Mouse (Mus musculus) ES-E14 (cell line): ENCODE measurements around the gene Actn1.

Source experiments
- CHD2 ChIP-seq: IDR thresholded peaks from 2 replicates; pipeline ENCODE4 v1.6.1; 2014; ENCODE audit warnings: mild to moderate bottlenecking, low read depth, low read length, inconsistent platforms
- HCFC1 ChIP-seq: IDR thresholded peaks from 2 replicates; pipeline ENCODE4 v1.6.1; 2012; ENCODE audit warnings: low read length, inconsistent platforms, borderline replicate concordance; ENCODE audit not compliant: insufficient read depth
- ZC3H11A ChIP-seq: IDR thresholded peaks from 2 replicates; pipeline ENCODE4 v1.6.1; 2012; ENCODE audit warnings: low read depth, mild to moderate bottlenecking, inconsistent platforms, low read length, borderline replicate concordance
- ZNF384 ChIP-seq: IDR thresholded peaks from 2 replicates; pipeline ENCODE4 v1.6.1; 2012; ENCODE audit warnings: low read depth, low read length, inconsistent platforms

DNA sequence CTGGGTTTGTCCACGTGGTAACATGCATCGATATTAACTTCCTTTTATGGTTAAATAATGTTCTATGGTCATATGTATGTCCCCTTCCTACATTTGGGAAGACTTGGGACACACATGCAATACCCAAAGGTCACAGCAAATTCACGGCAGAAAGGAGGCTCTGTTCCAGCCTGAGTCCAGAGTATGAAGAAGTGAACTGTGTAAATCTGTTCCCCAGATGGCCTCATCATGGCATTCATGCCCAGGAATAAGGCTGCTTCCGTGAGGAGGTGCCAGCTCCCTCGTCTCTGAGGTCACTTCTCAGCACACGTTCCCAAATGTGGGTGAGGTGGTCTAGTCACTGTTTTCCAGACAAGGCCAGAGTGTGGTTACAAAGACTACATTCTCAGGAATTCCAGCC lies 122.9 kb downstream of the Actn1 start:
- TF ChIP-seq ZNF384 (no peak), CHD2 (no peak), HCFC1 (no peak), ZC3H11A (no peak)
